Mouse (Mus musculus): ENCODE results near the gene Mpzl1. TPM values are rescaled to one million over a fixed set of nuclear protein-coding genes. Genes with fewer than 3 reads are reported as not detected.

The Mpzl1 gene
- polyA plus RNA-seq, 1 experiment from 2014 or later, result 155 TPM

GRCm38 (mm10) chr1:165645102-165645501 is 10.8 kb upstream of the Mpzl1 start:
- 81% methylated on average over 4 of the region's 4 CpGs for WGBS
- Histone ChIP-seq H3K27me3 (ENCODE audit: control insufficient read depth, insufficient read depth, low read length) (no peaks in the 10 kb centered on the region), H3K36me3 (ENCODE audit: control insufficient read depth, insufficient read depth, low read length) (no peaks in the 10 kb centered on the region), H3K9ac (replicated peaks; ENCODE audit: low read depth, low read length) (no peak overlapping the region), H3K4me2 (ENCODE audit: low read depth, low read length) (no peak overlapping the region), H3K4me1 (ENCODE audit: control insufficient read depth, insufficient read depth, low read length) (no peaks in the 10 kb centered on the region), H3K27ac (ENCODE audit: low read depth, low read length) (no peak overlapping the region), H3K4me3 (ENCODE audit: low read depth, low read length) (no peak overlapping the region), H3K9me3 (ENCODE audit: control insufficient read depth, low read length) (no peaks in the 10 kb centered on the region)
- ATAC-seq (ENCODE audit: low read depth), result no peak

GRCm38 (mm10) chr1:165643735-165644134 is 9.4 kb upstream of the Mpzl1 start:
- no peak for ATAC-seq (ENCODE audit: low read depth)
- Histone ChIP-seq H3K4me1 (ENCODE audit: control insufficient read depth, insufficient read depth, low read length) (no peaks in the 10 kb centered on the region), H3K9ac (replicated peaks; ENCODE audit: low read depth, low read length) (no peak overlapping the region), H3K4me3 (ENCODE audit: low read depth, low read length) (no peak overlapping the region), H3K27ac (ENCODE audit: low read depth, low read length) (no peak overlapping the region), H3K27me3 (ENCODE audit: control insufficient read depth, insufficient read depth, low read length) (no peaks in the 10 kb centered on the region), H3K36me3 (ENCODE audit: control insufficient read depth, insufficient read depth, low read length) (no peaks in the 10 kb centered on the region), H3K4me2 (ENCODE audit: low read depth, low read length) (no peak overlapping the region), H3K9me3 (ENCODE audit: control insufficient read depth, low read length) (no peaks in the 10 kb centered on the region)
- WGBS, result 71% methylated on average over 5 of the region's 5 CpGs

GRCm38 (mm10) chr1:165642780-165643311 is 8.5 kb upstream of the Mpzl1 start:
- no peaks in the 10 kb centered on the region for H3K36me3 ChIP-seq (ENCODE audit: control insufficient read depth, insufficient read depth, low read length)
- no peaks in the 10 kb centered on the region for H3K9me3 ChIP-seq (ENCODE audit: control insufficient read depth, low read length)
- no peaks in the 10 kb centered on the region for H3K27me3 ChIP-seq (ENCODE audit: control insufficient read depth, insufficient read depth, low read length)
- peak; percentile 78 for ATAC-seq (ENCODE audit: low read depth)
- no peaks in the 10 kb centered on the region for H3K4me1 ChIP-seq (ENCODE audit: control insufficient read depth, insufficient read depth, low read length)
- H3K9ac ChIP-seq (replicated peaks; ENCODE audit: low read depth, low read length), result peak overlapping the region; percentile 90
- H3K4me2 ChIP-seq (ENCODE audit: low read depth, low read length), result peak overlapping the region; percentile 44
- peak overlapping the region; percentile 82 for H3K4me3 ChIP-seq (ENCODE audit: low read depth, low read length)
- WGBS, result 0% methylated on average over 16 of the region's 16 CpGs
- peak overlapping the region; percentile 93 for H3K27ac ChIP-seq (ENCODE audit: low read depth, low read length)

- peak overlapping the region; percentile 93 for H3K27ac ChIP-seq (ENCODE audit: low read depth, low read length)
- peak; percentile 86 for ATAC-seq (ENCODE audit: low read depth)
- no peaks in the 10 kb centered on the region for H3K4me1 ChIP-seq (ENCODE audit: control insufficient read depth, insufficient read depth, low read length)
- H3K9me3 ChIP-seq (ENCODE audit: control insufficient read depth, low read length), result no peaks in the 10 kb centered on the region
- H3K27me3 ChIP-seq (ENCODE audit: control insufficient read depth, insufficient read depth, low read length), result no peaks in the 10 kb centered on the region
- no peaks in the 10 kb centered on the region for H3K36me3 ChIP-seq (ENCODE audit: control insufficient read depth, insufficient read depth, low read length)
- peak overlapping the region; percentile 44 for H3K4me2 ChIP-seq (ENCODE audit: low read depth, low read length)
- under 1% methylated on average over 75 of the region's 75 CpGs for WGBS
- peak overlapping the region; percentile 90 for H3K9ac ChIP-seq (replicated peaks; ENCODE audit: low read depth, low read length)
- H3K4me3 ChIP-seq (ENCODE audit: low read depth, low read length), result peak overlapping the region; percentile 82
These were observed 7.7 kb upstream of the Mpzl1 start for GRCm38 (mm10) chr1:165641786-165642771.

GRCm38 (mm10) chr1:165641271-165641771 is 7.0 kb upstream of the Mpzl1 start:
- no peaks in the 10 kb centered on the region for H3K4me1 ChIP-seq (ENCODE audit: control insufficient read depth, insufficient read depth, low read length)
- H3K27ac ChIP-seq (ENCODE audit: low read depth, low read length), result no peak overlapping the region; the same call in 1 of the 2 replicates
- 4% methylated on average over 16 of the region's 16 CpGs for WGBS
- peak; percentile 74 for ATAC-seq (ENCODE audit: low read depth)
- H3K9me3 ChIP-seq (ENCODE audit: control insufficient read depth, low read length), result no peaks in the 10 kb centered on the region
- H3K36me3 ChIP-seq (ENCODE audit: control insufficient read depth, insufficient read depth, low read length), result no peaks in the 10 kb centered on the region
- H3K27me3 ChIP-seq (ENCODE audit: control insufficient read depth, insufficient read depth, low read length), result no peaks in the 10 kb centered on the region
- peak overlapping the region; percentile 82 for H3K4me3 ChIP-seq (ENCODE audit: low read depth, low read length)
- H3K4me2 ChIP-seq (ENCODE audit: low read depth, low read length), result peak overlapping the region; percentile 38
- no peak overlapping the region for H3K9ac ChIP-seq (replicated peaks; ENCODE audit: low read depth, low read length)

- Histone ChIP-seq H3K27ac (ENCODE audit: low read depth, low read length) (no peak overlapping the region), H3K36me3 (ENCODE audit: control insufficient read depth, insufficient read depth, low read length) (no peaks in the 10 kb centered on the region), H3K4me1 (ENCODE audit: control insufficient read depth, insufficient read depth, low read length) (peaks cover 10% of the 10 kb centered on the region; the same call in 1 of the 2 replicates), H3K27me3 (ENCODE audit: control insufficient read depth, insufficient read depth, low read length) (no peaks in the 10 kb centered on the region), H3K4me2 (ENCODE audit: low read depth, low read length) (no peak overlapping the region), H3K9ac (replicated peaks; ENCODE audit: low read depth, low read length) (no peak overlapping the region), H3K9me3 (ENCODE audit: control insufficient read depth, low read length) (no peaks in the 10 kb centered on the region), H3K4me3 (ENCODE audit: low read depth, low read length) (no peak overlapping the region)
- WGBS, result 87% methylated on average over 8 of the region's 8 CpGs
- ATAC-seq (ENCODE audit: low read depth), result no peak
These were observed 2.0 kb upstream of the Mpzl1 start for GRCm38 (mm10) chr1:165636289-165636688.

- no peaks in the 10 kb centered on the region for H3K27me3 ChIP-seq (ENCODE audit: control insufficient read depth, insufficient read depth, low read length)
- peak overlapping the region; percentile 92 for H3K4me3 ChIP-seq (ENCODE audit: low read depth, low read length)
- H3K36me3 ChIP-seq (ENCODE audit: control insufficient read depth, insufficient read depth, low read length), result no peaks in the 10 kb centered on the region
- peak overlapping the region; percentile 50; the same call in 1 of the 2 replicates for H3K9ac ChIP-seq (replicated peaks; ENCODE audit: low read depth, low read length)
- no peak for ATAC-seq (ENCODE audit: low read depth)
- peak overlapping the region; percentile 80 for H3K4me2 ChIP-seq (ENCODE audit: low read depth, low read length)
- H3K4me1 ChIP-seq (ENCODE audit: control insufficient read depth, insufficient read depth, low read length), result peaks cover 12% of the 10 kb centered on the region; the same call in 1 of the 2 replicates
- WGBS, result 29% methylated on average over 17 of the region's 17 CpGs
- peak overlapping the region; percentile 60; the same call in 1 of the 2 replicates for H3K27ac ChIP-seq (ENCODE audit: low read depth, low read length)
- H3K9me3 ChIP-seq (ENCODE audit: control insufficient read depth, low read length), result no peaks in the 10 kb centered on the region
These were observed 938 bp upstream of the Mpzl1 start for GRCm38 (mm10) chr1:165635055-165635897.

GRCm38 (mm10) chr1:165633345-165633744 is 993 bp downstream of the Mpzl1 start:
- H3K9ac ChIP-seq (replicated peaks; ENCODE audit: low read depth, low read length), result peak overlapping the region; percentile 87
- H3K27me3 ChIP-seq (ENCODE audit: control insufficient read depth, insufficient read depth, low read length), result no peaks in the 10 kb centered on the region
- H3K4me1 ChIP-seq (ENCODE audit: control insufficient read depth, insufficient read depth, low read length), result peaks cover 14% of the 10 kb centered on the region; the same call in 1 of the 2 replicates
- H3K27ac ChIP-seq (ENCODE audit: low read depth, low read length), result peak overlapping the region; percentile 39; the same call in 1 of the 2 replicates
- 2% methylated on average over 12 of the region's 12 CpGs for WGBS
- peak overlapping the region; percentile 80 for H3K4me2 ChIP-seq (ENCODE audit: low read depth, low read length)
- peak overlapping the region; percentile 92 for H3K4me3 ChIP-seq (ENCODE audit: low read depth, low read length)
- no peaks in the 10 kb centered on the region for H3K36me3 ChIP-seq (ENCODE audit: control insufficient read depth, insufficient read depth, low read length)
- no peaks in the 10 kb centered on the region for H3K9me3 ChIP-seq (ENCODE audit: control insufficient read depth, low read length)
- no peak for ATAC-seq (ENCODE audit: low read depth)
